Mouse (Mus musculus): ENCODE data around the gene Vti1b. TPM values are rescaled to one million over a fixed set of nuclear protein-coding genes. Genes with fewer than 3 reads are reported as not detected.

The Vti1b gene
- total RNA-seq, 2 experiments from 2014 or later = 247 to 256 TPM

- Histone ChIP-seq H3K4me3 (no peak overlapping the region), H3K27ac (no peak overlapping the region)
- DNase-seq (ENCODE audit: extremely low spot score in 1 of 2, low spot score in 2 of 2) = peak in 1 of 2 experiments; percentile 12
- intact Hi-C loops (cut with DNase I) = no loop called here
- no peak for TF ChIP-seq CTCF (IDR thresholded peaks at IDR 0.05)
Observed at GRCm38 (mm10) chr12:79134676-79135075, 37.8 kb downstream of the Vti1b start.

- H3K4me3 ChIP-seq = peak overlapping the region; percentile 48
- H3K27ac ChIP-seq = no peak overlapping the region
- intact Hi-C loops (cut with DNase I) = no loop called here
- DNase-seq (ENCODE audit: extremely low spot score in 1 of 2, low spot score in 2 of 2) = no peak
- TF ChIP-seq CTCF (IDR thresholded peaks at IDR 0.05) = no peak
Observed at GRCm38 (mm10) chr12:79131706-79132460, 40.6 kb downstream of the Vti1b start.

DNA sequence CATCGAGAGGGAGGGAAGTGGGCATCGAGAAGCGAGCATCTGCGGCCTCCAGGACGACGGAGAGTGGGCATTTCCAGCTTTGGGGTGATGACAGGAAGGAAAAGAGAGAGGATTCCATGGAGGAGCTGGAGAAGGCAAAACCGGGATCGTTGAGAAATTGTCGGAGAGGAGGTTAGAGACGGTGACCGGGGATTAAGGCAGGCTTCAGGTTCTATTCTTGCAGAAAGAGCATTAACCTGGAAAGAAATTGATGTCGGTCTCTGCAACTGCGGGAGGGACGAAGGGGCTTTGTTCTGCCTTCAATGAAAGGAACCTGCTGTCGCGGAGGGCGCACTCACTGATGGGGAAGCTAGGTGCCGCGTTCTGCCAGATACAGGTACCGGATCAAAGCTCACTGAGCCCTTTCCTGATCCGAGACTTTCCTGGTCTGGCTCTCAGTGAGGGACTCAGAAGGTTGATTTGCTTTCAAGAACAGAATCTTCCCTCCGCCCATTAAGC is 41.2 kb downstream of the Vti1b start:
- no peak for DNase-seq (ENCODE audit: extremely low spot score in 1 of 2, low spot score in 2 of 2)
- intact Hi-C loops (cut with DNase I) = no loop called here
- no peak for TF ChIP-seq CTCF (IDR thresholded peaks at IDR 0.05)
- H3K4me3 ChIP-seq = peak overlapping the region; percentile 48
- no peak overlapping the region for H3K27ac ChIP-seq

GRCm38 (mm10) chr12:79130299-79131177 is 41.9 kb downstream of the Vti1b start, which contains the start of gene Arg2:
Gene Arg2 (plus strand): TSS chr12:79130777.
- Histone ChIP-seq H3K27ac (no peak within 1 kb of the TSS), H3K4me3 (peak within 1 kb of the TSS; percentile 48)
- peak; percentile 72 to 74 for DNase-seq (ENCODE audit: extremely low spot score in 1 of 2, low spot score in 2 of 2)
- TF ChIP-seq CTCF (IDR thresholded peaks at IDR 0.05) = no peak
- intact Hi-C loops (cut with DNase I) = no loop called here

DNA sequence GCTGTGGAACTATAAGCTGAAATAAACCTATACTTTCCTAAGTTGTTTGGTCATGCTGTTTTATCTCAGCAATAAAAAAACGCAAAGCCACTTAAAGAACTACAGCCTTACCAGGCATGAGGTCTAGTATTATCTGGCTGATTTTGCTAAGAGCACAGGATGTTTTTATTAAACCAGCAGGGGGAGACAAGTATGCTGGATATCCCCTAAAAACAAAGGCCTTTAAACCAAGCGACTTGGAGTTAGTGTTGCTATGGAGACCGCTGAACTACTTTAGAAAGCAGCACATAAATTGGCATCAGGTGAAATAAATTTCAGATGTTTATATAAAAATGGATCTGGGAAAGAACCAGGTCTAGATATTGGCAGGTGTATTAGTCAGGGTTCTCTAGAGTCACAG is 49.6 kb downstream of the Vti1b start:
- intact Hi-C loops (cut with DNase I) = no loop called here
- Histone ChIP-seq H3K27ac (no peak overlapping the region), H3K4me3 (no peak overlapping the region)
- peak; percentile 58 for TF ChIP-seq CTCF (IDR thresholded peaks at IDR 0.05)
- DNase-seq (ENCODE audit: extremely low spot score in 1 of 2, low spot score in 2 of 2) = no peak

GRCm38 (mm10) chr12:79118991-79119390 is 53.5 kb downstream of the Vti1b start:
- Histone ChIP-seq H3K27ac (no peak overlapping the region), H3K4me3 (no peak overlapping the region)
- intact Hi-C loops (cut with DNase I) = no loop called here
- DNase-seq (ENCODE audit: extremely low spot score in 1 of 2, low spot score in 2 of 2) = no peak
- no peak for TF ChIP-seq CTCF (IDR thresholded peaks at IDR 0.05)

Other genes starting within 250 kb of the Vti1b start
- gene Tmem229b, start 165.0 kb downstream of the Vti1b start, total RNA-seq (2021) = 10 to 100 TPM; 24.7 to 33.1 TPM
- gene Plekhh1, start 143.5 kb downstream of the Vti1b start, total RNA-seq (2021) = 10 to 100 TPM in 1 of 2 experiments, 1 to 10 TPM in 1; 9.1 to 12.1 TPM
- gene Pigh, start 83.0 kb downstream of the Vti1b start, total RNA-seq (2021) = 10 to 100 TPM in 1 of 2 experiments, 1 to 10 TPM in 1; 9.7 to 10.3 TPM
- gene Arg2, start 41.9 kb downstream of the Vti1b start, total RNA-seq (2021) = 1 to 10 TPM; 2.2 to 2.3 TPM
- 10 to 100 TPM; 19.3 to 20.9 TPM for gene Rdh11, start 19.6 kb upstream of the Vti1b start, total RNA-seq (2021)
- 1 to 10 TPM; 1.8 to 2.1 TPM for gene Rdh12, start 36.2 kb upstream of the Vti1b start, total RNA-seq (2021)
- gene Zfyve26, start 123.6 kb upstream of the Vti1b start, total RNA-seq (2021) = 10 to 100 TPM; 29.0 to 31.5 TPM
- under 1 TPM in 1 of 2 experiments, not detected in 1; 0.36 TPM for gene Rad51b, start 124.6 kb upstream of the Vti1b start, total RNA-seq (2021)

Data from left cerebral cortex, adult 2 months (tissue).